Mouse (Mus musculus): ENCODE measurements around the gene Rcor3. TPM values are rescaled to one million over a fixed set of nuclear protein-coding genes. Genes with fewer than 3 reads are reported as not detected.

Gene Rcor3
- total and polyA plus RNA-seq, 2 experiments from 2014 or later = 30.7 to 48.0 TPM

- ATAC-seq = no peak
- WGBS = 48% methylated on average over 6 of the region's 6 CpGs
Observed at GRCm38 (mm10) chr1:192109169-192109568, 28.7 kb downstream of the Rcor3 start.

GRCm38 (mm10) chr1:192107352-192107751 is 30.5 kb downstream of the Rcor3 start:
- H3K4me1 ChIP-seq (ENCODE audit: insufficient read depth) = no peaks in the 10 kb centered on the region
- DNase-seq = peak; percentile 31
- no peak overlapping the region for H3K27ac ChIP-seq (ENCODE audit: low read depth, low read length)
- WGBS = 2% methylated on average over 2 of the region's 2 CpGs
- H3K27me3 ChIP-seq (ENCODE audit: insufficient read depth, low read length) = no peaks in the 10 kb centered on the region
- H3K4me3 ChIP-seq (ENCODE audit: low read depth, low read length) = no peak overlapping the region
- no peak overlapping the region for H3K9ac ChIP-seq
- H3K36me3 ChIP-seq (ENCODE audit: insufficient read depth) = peaks cover 27% of the 10 kb centered on the region
- peak; percentile 72 for TF ChIP-seq CTCF (IDR thresholded peaks at IDR 0.05; ENCODE audit: low read depth)
- H3K9me3 ChIP-seq (ENCODE audit: low read length) = no peaks in the 10 kb centered on the region
- H3K4me2 ChIP-seq (ENCODE audit: low read depth) = no peak overlapping the region
- peak; percentile 75 for ATAC-seq

More at GRCm38 (mm10) chr1:192109169-192109568, 28.7 kb downstream of the Rcor3 start:
- Histone ChIP-seq H3K9me3 (ENCODE audit: low read length) (no peaks in the 10 kb centered on the region), H3K9ac (no peak overlapping the region), H3K27me3 (ENCODE audit: insufficient read depth, low read length) (no peaks in the 10 kb centered on the region), H3K4me2 (ENCODE audit: low read depth) (no peak overlapping the region), H3K27ac (ENCODE audit: low read depth, low read length) (no peak overlapping the region), H3K36me3 (ENCODE audit: insufficient read depth) (peaks cover 29% of the 10 kb centered on the region), H3K4me1 (ENCODE audit: insufficient read depth) (no peaks in the 10 kb centered on the region), H3K4me3 (ENCODE audit: low read depth, low read length) (no peak overlapping the region)
- DNase-seq = no peak
- no peak for TF ChIP-seq CTCF (IDR thresholded peaks at IDR 0.05; ENCODE audit: low read depth)

DNA sequence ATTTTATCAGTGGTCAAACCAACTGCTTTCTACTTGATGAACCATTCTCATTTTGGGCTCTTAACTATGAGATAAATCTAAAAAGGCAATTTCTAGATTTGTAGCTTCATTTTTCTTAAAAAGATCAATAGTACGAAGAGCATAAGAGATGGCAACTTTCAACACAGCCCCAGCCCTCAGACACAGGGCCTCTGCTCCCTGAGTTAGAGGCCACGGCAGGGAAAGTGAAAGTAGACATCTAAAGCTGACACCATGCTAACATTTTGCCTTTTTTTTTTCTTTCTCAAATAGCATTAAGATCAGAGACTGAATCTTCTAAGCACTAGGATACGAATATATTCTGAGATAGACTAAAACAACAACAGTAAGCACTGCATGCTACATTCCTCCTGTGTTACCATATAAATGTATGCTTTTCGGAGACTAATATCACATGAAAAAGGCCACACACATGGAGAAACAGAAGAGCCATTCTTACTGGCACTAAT is 31.9 kb downstream of the Rcor3 start:
- no peaks in the 10 kb centered on the region for H3K27me3 ChIP-seq (ENCODE audit: insufficient read depth, low read length)
- no peak for DNase-seq
- no peak overlapping the region for H3K4me3 ChIP-seq (ENCODE audit: low read depth, low read length)
- H3K4me1 ChIP-seq (ENCODE audit: insufficient read depth) = no peaks in the 10 kb centered on the region
- H3K9me3 ChIP-seq (ENCODE audit: low read length) = no peaks in the 10 kb centered on the region
- H3K4me2 ChIP-seq (ENCODE audit: low read depth) = no peak overlapping the region
- peaks cover 28% of the 10 kb centered on the region for H3K36me3 ChIP-seq (ENCODE audit: insufficient read depth)
- no peak for TF ChIP-seq CTCF (IDR thresholded peaks at IDR 0.05; ENCODE audit: low read depth)
- H3K9ac ChIP-seq = no peak overlapping the region
- no peak overlapping the region for H3K27ac ChIP-seq (ENCODE audit: low read depth, low read length)
- ATAC-seq = no peak
- 84% methylated on average over 4 of the region's 4 CpGs for WGBS

- Histone ChIP-seq H3K4me1 (ENCODE audit: insufficient read depth) (no peaks in the 10 kb centered on the region), H3K27ac (ENCODE audit: low read depth, low read length) (no peak overlapping the region), H3K27me3 (ENCODE audit: insufficient read depth, low read length) (no peaks in the 10 kb centered on the region), H3K9me3 (ENCODE audit: low read length) (no peaks in the 10 kb centered on the region), H3K9ac (no peak overlapping the region), H3K4me2 (ENCODE audit: low read depth) (no peak overlapping the region), H3K4me3 (ENCODE audit: low read depth, low read length) (no peak overlapping the region), H3K36me3 (ENCODE audit: insufficient read depth) (peaks cover 21% of the 10 kb centered on the region)
- no peak for DNase-seq
- no peak for ATAC-seq
- no peak for TF ChIP-seq CTCF (IDR thresholded peaks at IDR 0.05; ENCODE audit: low read depth)
- WGBS = 97% methylated on average over 9 of the region's 9 CpGs
Observed at GRCm38 (mm10) chr1:192104021-192104420, 33.8 kb downstream of the Rcor3 start.

- Histone ChIP-seq H3K27me3 (ENCODE audit: insufficient read depth, low read length) (no peaks in the 10 kb centered on the region), H3K27ac (ENCODE audit: low read depth, low read length) (no peak overlapping the region), H3K36me3 (ENCODE audit: insufficient read depth) (peaks cover 21% of the 10 kb centered on the region), H3K9ac (no peak overlapping the region), H3K4me3 (ENCODE audit: low read depth, low read length) (no peak overlapping the region), H3K9me3 (ENCODE audit: low read length) (no peaks in the 10 kb centered on the region), H3K4me1 (ENCODE audit: insufficient read depth) (no peaks in the 10 kb centered on the region), H3K4me2 (ENCODE audit: low read depth) (no peak overlapping the region)
- TF ChIP-seq CTCF (IDR thresholded peaks at IDR 0.05; ENCODE audit: low read depth) = no peak
- 73% methylated on average over 6 of the region's 6 CpGs for WGBS
- ATAC-seq = no peak
- no peak for DNase-seq
Observed at GRCm38 (mm10) chr1:192103176-192103575, 34.7 kb downstream of the Rcor3 start.

DNA sequence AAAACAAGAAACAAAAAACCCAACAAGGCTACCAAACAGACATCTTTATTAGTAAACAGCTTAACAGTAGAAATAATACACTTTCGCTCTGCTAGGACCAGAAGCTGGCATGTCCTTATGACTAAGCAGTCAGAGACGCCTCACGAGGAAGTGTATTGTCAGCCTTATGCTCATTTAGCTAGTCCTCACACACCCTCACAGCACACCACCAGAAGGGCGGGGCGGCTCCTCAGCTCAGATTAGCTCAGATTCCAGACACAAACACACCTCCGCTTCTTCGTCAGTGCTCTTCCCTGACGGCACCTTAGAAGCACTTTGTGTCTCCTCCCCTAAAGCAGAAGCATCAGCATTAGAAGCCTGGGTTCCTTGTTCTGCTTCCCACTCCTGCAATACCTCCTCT is 36.5 kb downstream of the Rcor3 start:
- H3K9me3 ChIP-seq (ENCODE audit: low read length) = no peaks in the 10 kb centered on the region
- no peak overlapping the region for H3K9ac ChIP-seq
- WGBS = 79% methylated on average over 8 of the region's 8 CpGs
- ATAC-seq (no peak), DNase-seq (no peak)
- no peak overlapping the region for H3K4me3 ChIP-seq (ENCODE audit: low read depth, low read length)
- H3K4me1 ChIP-seq (ENCODE audit: insufficient read depth) = no peaks in the 10 kb centered on the region
- H3K27me3 ChIP-seq (ENCODE audit: insufficient read depth, low read length) = no peaks in the 10 kb centered on the region
- H3K4me2 ChIP-seq (ENCODE audit: low read depth) = no peak overlapping the region
- TF ChIP-seq CTCF (IDR thresholded peaks at IDR 0.05; ENCODE audit: low read depth) = no peak
- H3K27ac ChIP-seq (ENCODE audit: low read depth, low read length) = no peak overlapping the region
- peaks cover 21% of the 10 kb centered on the region for H3K36me3 ChIP-seq (ENCODE audit: insufficient read depth)

- Histone ChIP-seq H3K4me1 (ENCODE audit: insufficient read depth) (no peaks in the 10 kb centered on the region), H3K4me3 (ENCODE audit: low read depth, low read length) (no peak overlapping the region), H3K27ac (ENCODE audit: low read depth, low read length) (no peak overlapping the region), H3K36me3 (ENCODE audit: insufficient read depth) (peaks cover 21% of the 10 kb centered on the region), H3K9me3 (ENCODE audit: low read length) (no peaks in the 10 kb centered on the region), H3K27me3 (ENCODE audit: insufficient read depth, low read length) (no peaks in the 10 kb centered on the region), H3K4me2 (ENCODE audit: low read depth) (no peak overlapping the region), H3K9ac (no peak overlapping the region)
- WGBS = 93% methylated on average over 11 of the region's 11 CpGs
- TF ChIP-seq CTCF (IDR thresholded peaks at IDR 0.05; ENCODE audit: low read depth) = no peak
- no peak for DNase-seq
- no peak for ATAC-seq
Observed at GRCm38 (mm10) chr1:192100742-192101141, 37.1 kb downstream of the Rcor3 start.
